Mouse (Mus musculus): Measurements from ENCODE around the gene Lpcat2. TPM values are rescaled to one million over a fixed set of nuclear protein-coding genes. Genes with fewer than 3 reads are reported as not detected.
A peak's percentile ranks its signal among the peaks of the same experiment; 100 is the strongest.

Lpcat2 gene
- polyA plus RNA-seq (2014; fragmentation: Nextera tagmentation; extraction: Ambion mirVana), result 3.3 and 4.3 TPM in 2 replicates

DNA sequence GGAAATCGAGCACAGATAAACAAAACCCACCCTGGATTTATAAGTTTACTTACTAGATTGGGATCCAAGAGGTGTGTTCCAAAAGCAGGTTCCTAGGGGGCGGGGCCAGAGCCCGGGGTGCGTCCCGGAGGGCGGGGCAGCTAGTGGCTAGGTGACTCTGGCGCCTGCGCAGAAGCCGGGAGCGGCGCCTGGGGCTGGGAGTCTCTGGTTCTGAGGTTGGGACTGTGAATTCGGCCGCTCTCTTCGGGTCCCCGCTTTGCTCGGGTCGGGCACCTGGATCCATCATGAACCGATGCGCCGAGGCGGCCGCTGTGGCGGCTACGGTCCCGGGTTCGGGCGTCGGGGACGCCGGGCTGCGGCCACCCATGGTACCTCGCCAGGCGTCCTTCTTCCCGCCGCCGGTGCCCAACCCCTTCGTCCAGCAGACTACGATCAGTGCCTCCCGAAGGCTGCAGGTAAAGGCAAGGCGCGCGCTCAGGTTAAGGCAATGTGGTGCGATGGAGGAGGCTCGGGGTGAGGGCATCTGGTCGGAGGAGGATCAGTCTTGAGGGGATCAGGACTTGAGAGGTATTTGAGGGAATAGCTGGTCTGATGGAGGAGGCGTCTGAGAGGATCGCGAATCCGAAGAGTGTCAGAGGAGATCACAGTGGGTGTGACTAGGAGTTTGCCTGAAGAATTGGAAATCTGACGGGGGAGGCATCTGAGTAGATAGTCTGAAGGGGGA, at the start of gene Lpcat2:
Gene Lpcat2, plus strand, starts transcription at position 169 of the 724 bp plus-strand sequence.
- under 1% methylated on average over 50 of the region's 50 CpGs for WGBS
- peak; percentile 78 for ATAC-seq (replicated peaks; ENCODE audit: low FRiP score)
- peak within 1 kb of the TSS; percentile 55 for H3K9ac ChIP-seq (ENCODE audit: low read depth, low read length)

DNA sequence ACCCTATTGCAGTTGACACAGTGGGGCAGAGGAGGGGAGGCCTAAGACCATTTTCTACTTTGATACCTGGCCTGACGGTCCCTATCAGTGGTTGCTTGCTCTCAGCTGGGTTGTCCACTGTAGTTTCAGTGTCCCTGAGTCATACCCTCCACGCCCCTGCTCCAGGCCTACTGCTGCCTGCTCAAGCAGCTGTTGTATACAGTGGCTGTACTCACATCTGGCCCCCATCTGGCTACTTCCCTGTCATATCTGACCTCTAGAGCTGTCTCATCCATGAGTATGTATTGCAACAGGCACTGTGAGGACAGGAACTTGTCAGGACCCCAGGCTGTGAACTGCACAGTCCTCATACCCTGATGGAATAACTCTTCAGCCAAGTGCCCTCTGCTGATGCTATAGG, 42.4 kb upstream of the Lpcat2 start:
- H3K36me3 ChIP-seq (ENCODE audit: control insufficient read depth, insufficient read depth, low read length), result no peaks in the 10 kb centered on the region

More for the DNA sequence above, at the start of gene Lpcat2:
- Histone ChIP-seq H3K4me3 (ENCODE audit: low read depth, low read length) (peak within 1 kb of the TSS; percentile 63), H3K4me2 (peak within 1 kb of the TSS; percentile 93), H3K9me3 (ENCODE audit: control insufficient read depth, low read length) (no peaks in the 10 kb centered on the region), H3K4me1 (replicated peaks; ENCODE audit: control insufficient read depth, insufficient read depth, low read length) (peaks cover 3% of the 10 kb centered on the region; the same call in 1 of the 2 replicates), H3K36me3 (ENCODE audit: control insufficient read depth, insufficient read depth, low read length) (no peaks in the 10 kb centered on the region), H3K27ac (ENCODE audit: low read depth, low read length) (no peak within 1 kb of the TSS), H3K27me3 (replicated peaks; ENCODE audit: control insufficient read depth, insufficient read depth, low read length) (peaks cover 7% of the 10 kb centered on the region; the same call in 1 of the 2 replicates)
- DNase-seq (ENCODE audit: low spot score), result peak; percentile 74

DNA sequence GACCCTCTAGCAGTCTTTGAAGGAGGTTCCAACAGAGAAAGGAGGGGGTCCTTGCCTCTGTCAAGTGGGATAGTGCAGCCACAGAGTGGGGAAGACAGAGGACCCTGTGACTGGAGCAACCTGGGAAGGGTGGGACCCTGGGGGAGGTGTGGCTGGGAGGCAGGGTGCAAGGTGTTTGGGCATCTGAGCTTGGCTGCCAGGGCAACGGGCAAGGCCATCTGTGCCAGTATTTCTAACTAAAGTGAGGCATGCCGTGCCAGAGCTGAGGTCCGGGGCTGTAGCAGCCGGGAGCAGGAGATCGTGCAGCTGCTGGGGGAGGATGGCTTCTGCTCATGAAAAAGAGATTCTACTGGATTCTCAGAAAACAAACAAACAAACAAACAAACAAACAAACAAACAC, 39.5 kb upstream of the Lpcat2 start:
- Histone ChIP-seq H3K4me1 (replicated peaks; ENCODE audit: control insufficient read depth, insufficient read depth, low read length) (no peaks in the 10 kb centered on the region), H3K36me3 (ENCODE audit: control insufficient read depth, insufficient read depth, low read length) (no peaks in the 10 kb centered on the region), H3K9ac (ENCODE audit: low read depth, low read length) (no peak overlapping the region), H3K27ac (ENCODE audit: low read depth, low read length) (no peak overlapping the region), H3K27me3 (replicated peaks; ENCODE audit: control insufficient read depth, insufficient read depth, low read length) (no peaks in the 10 kb centered on the region), H3K9me3 (ENCODE audit: control insufficient read depth, low read length) (no peaks in the 10 kb centered on the region), H3K4me3 (ENCODE audit: low read depth, low read length) (no peak overlapping the region), H3K4me2 (no peak overlapping the region)
- ATAC-seq (replicated peaks; ENCODE audit: low FRiP score) (no peak), DNase-seq (ENCODE audit: low spot score) (no peak)
- WGBS, result 79% methylated on average over 5 of the region's 5 CpGs

More for the DNA sequence above, 42.4 kb upstream of the Lpcat2 start:
- Histone ChIP-seq H3K27me3 (replicated peaks; ENCODE audit: control insufficient read depth, insufficient read depth, low read length) (no peaks in the 10 kb centered on the region), H3K27ac (ENCODE audit: low read depth, low read length) (no peak overlapping the region), H3K4me3 (ENCODE audit: low read depth, low read length) (no peak overlapping the region), H3K9ac (ENCODE audit: low read depth, low read length) (no peak overlapping the region), H3K4me2 (no peak overlapping the region), H3K9me3 (ENCODE audit: control insufficient read depth, low read length) (no peaks in the 10 kb centered on the region), H3K4me1 (replicated peaks; ENCODE audit: control insufficient read depth, insufficient read depth, low read length) (no peaks in the 10 kb centered on the region)
- ATAC-seq (replicated peaks; ENCODE audit: low FRiP score), result no peak
- 77% methylated on average over 2 of the region's 2 CpGs for WGBS
- DNase-seq (ENCODE audit: low spot score), result no peak

DNA sequence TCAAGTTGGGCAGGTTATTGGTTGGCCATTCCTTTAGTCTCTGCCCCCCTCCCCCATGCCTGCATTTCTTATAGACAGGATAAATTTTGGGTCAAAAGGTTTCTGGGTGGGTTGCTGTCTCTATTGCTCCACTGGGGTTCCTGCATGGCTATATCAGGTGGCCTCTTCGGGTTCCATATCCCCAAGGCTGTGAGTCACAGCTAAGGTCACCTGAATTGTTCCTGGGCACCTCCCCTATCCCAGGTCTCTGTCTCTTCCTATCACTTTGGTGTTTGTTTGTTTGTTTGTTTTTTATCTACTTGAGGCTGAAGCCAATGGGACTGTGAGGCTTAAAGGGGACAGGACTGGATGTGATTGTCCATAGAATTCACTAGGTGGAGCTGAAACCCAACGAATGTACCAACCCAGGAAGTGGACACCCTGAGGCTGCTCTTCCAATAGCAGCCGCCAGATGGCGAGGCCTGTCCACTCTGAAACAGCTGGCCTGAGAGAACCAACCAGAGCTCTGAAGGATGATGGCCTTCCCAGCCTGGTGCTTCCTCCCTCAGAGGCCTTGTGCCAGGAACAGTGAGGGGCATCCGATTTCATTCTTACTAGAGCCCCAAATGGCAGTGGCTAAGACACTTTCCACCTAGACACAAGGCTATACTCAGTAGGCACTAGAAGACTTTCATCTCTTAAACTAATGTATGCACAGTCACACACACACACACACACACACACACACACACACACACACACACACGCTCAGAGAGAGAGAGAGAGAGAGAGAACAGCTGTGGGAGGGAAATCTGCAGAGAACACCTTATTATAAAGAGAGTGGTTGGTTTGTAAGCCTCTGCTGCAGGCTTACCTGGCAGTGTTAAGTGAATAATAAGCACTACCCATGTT, 37.0 kb upstream of the Lpcat2 start:
- peak; percentile 75 for DNase-seq (ENCODE audit: low spot score)
- WGBS, result 21% methylated on average over 6 of the region's 6 CpGs
- Histone ChIP-seq H3K9ac (ENCODE audit: low read depth, low read length) (no peak overlapping the region), H3K36me3 (ENCODE audit: control insufficient read depth, insufficient read depth, low read length) (no peaks in the 10 kb centered on the region), H3K4me2 (no peak overlapping the region), H3K27ac (ENCODE audit: low read depth, low read length) (no peak overlapping the region), H3K9me3 (ENCODE audit: control insufficient read depth, low read length) (no peaks in the 10 kb centered on the region), H3K4me3 (ENCODE audit: low read depth, low read length) (no peak overlapping the region), H3K27me3 (replicated peaks; ENCODE audit: control insufficient read depth, insufficient read depth, low read length) (no peaks in the 10 kb centered on the region), H3K4me1 (replicated peaks; ENCODE audit: control insufficient read depth, insufficient read depth, low read length) (no peaks in the 10 kb centered on the region; the same call in 1 of the 2 replicates)
- ATAC-seq (replicated peaks; ENCODE audit: low FRiP score), result peak; percentile 71

DNA sequence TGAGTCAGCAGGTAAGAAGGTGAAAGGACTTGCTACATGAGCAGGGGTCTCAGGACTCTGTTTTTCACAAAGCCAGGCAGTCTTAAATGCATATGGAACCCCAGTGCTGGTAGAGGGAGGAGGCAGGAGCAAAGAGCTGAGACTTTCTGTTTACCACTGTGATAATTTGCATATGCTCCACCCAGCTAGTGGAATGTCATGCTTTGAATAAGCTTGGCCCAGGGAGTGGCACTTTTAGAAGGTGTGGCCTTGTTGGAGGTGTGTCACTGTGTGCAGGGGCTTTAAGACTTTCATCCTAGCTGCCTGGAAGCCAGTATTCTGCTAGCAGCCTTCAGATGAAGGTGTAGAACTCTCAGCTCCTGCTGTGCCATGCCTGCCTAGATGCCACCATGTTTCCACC, 34.0 kb upstream of the Lpcat2 start:
- Histone ChIP-seq H3K27ac (ENCODE audit: low read depth, low read length) (no peak overlapping the region), H3K27me3 (replicated peaks; ENCODE audit: control insufficient read depth, insufficient read depth, low read length) (no peaks in the 10 kb centered on the region)
- ATAC-seq (replicated peaks; ENCODE audit: low FRiP score), result no peak

DNA sequence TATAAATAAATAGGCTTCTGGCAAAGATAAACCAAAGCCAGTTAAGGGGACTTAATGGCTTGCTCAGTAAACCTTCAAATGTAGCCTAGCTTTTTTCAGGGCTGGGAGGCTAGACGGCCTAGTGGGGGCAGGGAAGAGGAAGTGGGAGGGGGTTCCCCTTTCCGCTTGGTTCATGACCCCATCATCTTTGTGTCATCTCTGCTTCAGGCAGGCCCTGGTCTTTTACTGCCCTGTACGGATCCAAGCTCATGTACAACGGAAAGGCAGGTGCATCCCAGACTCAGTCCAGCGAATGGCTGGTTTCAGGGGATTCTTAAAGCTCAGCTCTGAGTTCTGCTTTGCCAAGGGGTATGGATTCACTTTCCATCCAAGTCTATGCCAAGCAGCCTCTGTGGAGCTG, 32.8 kb upstream of the Lpcat2 start:
- no peaks in the 10 kb centered on the region for H3K9me3 ChIP-seq (ENCODE audit: control insufficient read depth, low read length)
- WGBS, result 58% methylated on average over 5 of the region's 5 CpGs
- no peaks in the 10 kb centered on the region; the same call in 1 of the 2 replicates for H3K4me1 ChIP-seq (replicated peaks; ENCODE audit: control insufficient read depth, insufficient read depth, low read length)
- no peak overlapping the region for H3K4me3 ChIP-seq (ENCODE audit: low read depth, low read length)
- H3K9ac ChIP-seq (ENCODE audit: low read depth, low read length), result no peak overlapping the region
- peaks cover 3% of the 10 kb centered on the region for H3K27me3 ChIP-seq (replicated peaks; ENCODE audit: control insufficient read depth, insufficient read depth, low read length)
- no peak for DNase-seq (ENCODE audit: low spot score)
- H3K36me3 ChIP-seq (ENCODE audit: control insufficient read depth, insufficient read depth, low read length), result no peaks in the 10 kb centered on the region
- H3K27ac ChIP-seq (ENCODE audit: low read depth, low read length), result no peak overlapping the region
- no peak for ATAC-seq (replicated peaks; ENCODE audit: low FRiP score)
- H3K4me2 ChIP-seq, result no peak overlapping the region

More for the DNA sequence above, 34.0 kb upstream of the Lpcat2 start:
- H3K4me1 ChIP-seq (replicated peaks; ENCODE audit: control insufficient read depth, insufficient read depth, low read length), result no peaks in the 10 kb centered on the region; the same call in 1 of the 2 replicates
- H3K4me3 ChIP-seq (ENCODE audit: low read depth, low read length), result no peak overlapping the region
- no peaks in the 10 kb centered on the region for H3K9me3 ChIP-seq (ENCODE audit: control insufficient read depth, low read length)
- no peak overlapping the region for H3K4me2 ChIP-seq
- DNase-seq (ENCODE audit: low spot score), result no peak
- no peaks in the 10 kb centered on the region for H3K36me3 ChIP-seq (ENCODE audit: control insufficient read depth, insufficient read depth, low read length)
- no peak overlapping the region for H3K9ac ChIP-seq (ENCODE audit: low read depth, low read length)

DNA sequence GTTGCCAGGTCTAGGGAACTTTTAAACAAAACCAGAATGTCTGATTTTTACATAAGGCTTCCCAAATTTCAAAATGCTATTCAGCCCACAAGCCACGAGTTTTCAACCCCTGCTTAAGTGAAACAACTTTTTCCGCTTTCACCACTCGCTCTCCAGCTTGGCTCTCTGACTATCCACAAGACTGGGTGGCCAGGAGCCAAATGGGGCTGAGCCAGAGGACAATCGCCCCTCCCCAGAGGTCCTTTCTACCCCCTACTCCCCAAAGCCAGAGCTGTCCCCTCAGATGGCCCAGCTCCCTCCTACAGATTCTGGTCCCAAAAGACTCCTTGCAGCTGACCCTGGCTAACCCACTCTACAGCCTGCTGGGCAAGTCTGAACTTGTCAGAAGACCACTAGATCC, 29.1 kb upstream of the Lpcat2 start:
- no peak overlapping the region for H3K27ac ChIP-seq (ENCODE audit: low read depth, low read length)
- no peak overlapping the region for H3K4me2 ChIP-seq
- no peak for DNase-seq (ENCODE audit: low spot score)
- H3K36me3 ChIP-seq (ENCODE audit: control insufficient read depth, insufficient read depth, low read length), result no peaks in the 10 kb centered on the region
- peaks cover 8% of the 10 kb centered on the region for H3K27me3 ChIP-seq (replicated peaks; ENCODE audit: control insufficient read depth, insufficient read depth, low read length)
- H3K9me3 ChIP-seq (ENCODE audit: control insufficient read depth, low read length), result no peaks in the 10 kb centered on the region
- 68% methylated on average over 4 of the region's 4 CpGs for WGBS
- no peak overlapping the region for H3K9ac ChIP-seq (ENCODE audit: low read depth, low read length)
- no peaks in the 10 kb centered on the region; the same call in 1 of the 2 replicates for H3K4me1 ChIP-seq (replicated peaks; ENCODE audit: control insufficient read depth, insufficient read depth, low read length)
- ATAC-seq (replicated peaks; ENCODE audit: low FRiP score), result no peak
- no peak overlapping the region for H3K4me3 ChIP-seq (ENCODE audit: low read depth, low read length)

DNA sequence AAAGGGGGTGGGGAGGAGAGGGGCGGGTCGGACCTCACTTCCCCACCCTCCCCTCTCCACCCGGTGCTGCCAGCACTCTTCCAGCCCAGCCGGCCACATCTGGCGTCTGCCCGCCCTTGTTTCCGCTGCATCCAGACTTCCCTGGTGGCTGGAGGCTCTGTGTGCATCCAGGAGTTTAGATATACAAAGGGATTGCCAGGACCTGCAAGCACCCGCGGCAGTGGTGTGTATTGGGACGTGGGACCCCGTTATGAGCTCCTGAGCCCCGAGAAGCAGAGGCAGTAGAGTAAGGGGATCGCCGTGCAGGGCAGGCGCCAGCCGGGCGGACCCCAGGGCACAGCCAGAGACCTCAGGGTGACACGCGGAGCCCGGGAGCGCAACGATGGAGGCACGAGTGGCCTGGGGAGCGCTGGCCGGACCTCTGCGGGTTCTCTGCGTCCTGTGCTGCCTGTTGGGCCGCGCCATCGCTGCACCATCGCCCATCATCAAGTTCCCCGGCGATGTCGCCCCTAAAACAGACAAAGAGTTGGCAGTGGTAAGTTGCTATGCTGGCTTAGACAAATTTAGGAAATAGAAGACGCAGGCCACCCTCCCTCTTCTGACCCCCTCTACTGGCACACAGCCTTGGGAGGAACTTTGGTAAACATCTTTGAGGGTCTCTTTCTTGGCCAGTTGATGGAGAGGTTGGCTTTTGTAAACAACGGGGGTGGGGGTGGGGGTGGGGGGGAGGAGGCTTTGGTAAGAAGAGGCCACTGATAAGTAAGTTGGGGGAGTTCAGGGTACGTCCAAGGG, 27.7 kb upstream of the Lpcat2 start, which contains the start of gene Mmp2:
Gene Mmp2, plus strand, starts transcription at position 49 of the 792 bp plus-strand sequence.
- ATAC-seq (replicated peaks; ENCODE audit: low FRiP score) (peak; percentile 43), DNase-seq (ENCODE audit: low spot score) (no peak)
- Histone ChIP-seq H3K27ac (ENCODE audit: low read depth, low read length) (peak within 1 kb of the TSS; percentile 79), H3K27me3 (replicated peaks; ENCODE audit: control insufficient read depth, insufficient read depth, low read length) (peaks cover 8% of the 10 kb centered on the region), H3K4me2 (peak within 1 kb of the TSS; percentile 61), H3K9me3 (ENCODE audit: control insufficient read depth, low read length) (no peaks in the 10 kb centered on the region), H3K36me3 (ENCODE audit: control insufficient read depth, insufficient read depth, low read length) (no peaks in the 10 kb centered on the region), H3K4me1 (replicated peaks; ENCODE audit: control insufficient read depth, insufficient read depth, low read length) (no peaks in the 10 kb centered on the region; the same call in 1 of the 2 replicates), H3K4me3 (ENCODE audit: low read depth, low read length) (peak within 1 kb of the TSS; percentile 50), H3K9ac (ENCODE audit: low read depth, low read length) (peak within 1 kb of the TSS; percentile 58)
- WGBS, result 2% methylated on average over 31 of the region's 37 CpGs
